Comparison of ENCODE assay signal across 10 mouse cellular contexts in the genomic region with DNA sequence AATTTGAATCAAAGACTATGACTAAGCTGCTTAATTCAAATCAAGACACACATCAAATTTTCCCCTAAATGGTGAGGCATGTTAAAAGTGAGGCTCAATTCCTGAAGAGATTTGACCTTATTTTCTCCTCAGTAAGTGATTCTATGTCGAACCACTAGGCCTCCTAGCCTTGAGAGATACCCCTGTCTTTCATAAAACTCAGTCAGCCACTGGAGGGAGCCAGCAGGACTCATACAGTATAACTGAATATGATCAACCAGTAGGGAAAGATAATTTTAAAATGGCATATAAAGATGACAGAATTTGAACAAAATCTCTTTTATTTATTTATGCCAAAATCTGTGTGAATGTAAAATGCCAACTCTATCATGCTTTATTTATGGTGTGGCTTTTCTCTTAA.
A peak's percentile ranks its signal among the peaks of the same experiment; 100 is the strongest.
DNase-seq lines count a peak whose midpoint lies in the region; ATAC-seq lines count a peak whose summit lies in the region.
"Had no signal": no experiment of that assay in that cellular context is flagged by ENCODE, and none has a peak within 500 bp of the region (broad histone marks: within the 10 kb centered on the region; RNA-seq: fewer than 3 reads in every experiment).

No protein-coding gene starts in this region.

- intact Hi-C loops in heart, postnatal 10 days (cut with DNase I): loop anchor here (2.0 kb wide), 1 partner anchor 735 kb away; no protein-coding TSS in a partner anchor
- intact Hi-C loops in left cerebral cortex, postnatal 4 days (cut with DNase I): loop anchor here (5.0 kb wide), 1 partner anchor 694 kb away; no protein-coding TSS in a partner anchor

- H3K9me3 ChIP-seq in heart, embryonic 11.5 days (replicated peaks; ENCODE audit: control insufficient read depth, low read length): no peaks in the 10 kb centered on the region
- no peaks in the 10 kb centered on the region for H3K9me3 ChIP-seq in midbrain, embryonic 10.5 days (replicated peaks)
- H3K9me3 ChIP-seq: heart, embryonic 13.5 days had no signal

- no peak overlapping the region for H3K4me3 ChIP-seq in heart, embryonic 11.5 days (ENCODE audit: low read depth, low read length)
- H3K4me3 ChIP-seq in midbrain, embryonic 10.5 days: no peak overlapping the region
- H3K4me3 ChIP-seq: heart, embryonic 13.5 days had no signal

- peak; percentile 49 to 52 for DNase-seq in heart, postnatal 10 days
- peak; percentile 83 for DNase-seq in 3T3-L1 (ENCODE audit: low read depth, low spot score)
- DNase-seq in adipocyte (ENCODE audit: low spot score): peak; percentile 76
- DNase-seq in frontal cortex, postnatal 36 days (ENCODE audit: low spot score in 2 of 2): peak; percentile 19 to 81
- DNase-seq in left cerebral cortex, postnatal 4 days: peak; percentile 33
- peak; percentile 6 to 13 for DNase-seq in thymus, adult 18-20 months
- no peak for DNase-seq in midbrain, embryonic 10.5 days (ENCODE audit: low spot score)

- no peak overlapping the region for H3K9ac ChIP-seq in heart, embryonic 11.5 days (ENCODE audit: low read depth, low read length)
- H3K9ac ChIP-seq: heart, embryonic 13.5 days had no signal

- H3K27ac ChIP-seq in heart, embryonic 11.5 days (ENCODE audit: low read depth, low read length): no peak overlapping the region
- H3K27ac ChIP-seq in midbrain, embryonic 10.5 days (replicated peaks): no peak overlapping the region
- H3K27ac ChIP-seq: macrophage had no signal

- no peaks in the 10 kb centered on the region for H3K27me3 ChIP-seq in heart, embryonic 11.5 days (ENCODE audit: control insufficient read depth, insufficient read depth, low read length)
- no peaks in the 10 kb centered on the region for H3K27me3 ChIP-seq in midbrain, embryonic 10.5 days (ENCODE audit: low read depth, poor library complexity, severe bottlenecking)
- H3K27me3 ChIP-seq: heart, embryonic 13.5 days had no signal

- 67% methylated on average over 1 of the region's 1 CpGs for whole genome bisulfite sequencing in heart, embryonic 11.5 days (ENCODE audit: insufficient replicate concordance)
- WGBS in midbrain, embryonic 10.5 days: 71% methylated on average over 1 of the region's 1 CpGs

- ATAC-seq in heart, embryonic 11.5 days (replicated peaks; ENCODE audit: insufficient number of reproducible peaks, low FRiP score, low TSS enrichment): no peak

- no peaks in the 10 kb centered on the region for H3K4me1 ChIP-seq in heart, embryonic 11.5 days (ENCODE audit: control insufficient read depth, insufficient read depth, low read length)
- H3K4me1 ChIP-seq in midbrain, embryonic 10.5 days: no peaks in the 10 kb centered on the region

- no peak overlapping the region for H3K4me2 ChIP-seq in heart, embryonic 11.5 days
- H3K4me2 ChIP-seq: heart, embryonic 13.5 days had no signal

- H3K36me3 ChIP-seq in heart, embryonic 11.5 days (ENCODE audit: control insufficient read depth, insufficient read depth, low read length): no peaks in the 10 kb centered on the region
- H3K36me3 ChIP-seq in midbrain, embryonic 10.5 days: no peaks in the 10 kb centered on the region
- H3K36me3 ChIP-seq: heart, embryonic 13.5 days had no signal
